Mouse (Mus musculus): ENCODE measurements around the gene Msh4. TPM values are rescaled to one million over a fixed set of nuclear protein-coding genes. Genes with fewer than 3 reads are reported as not detected.

Msh4 gene
- polyA plus RNA-seq, 1 experiment from 2014 or later, result not detected

DNA sequence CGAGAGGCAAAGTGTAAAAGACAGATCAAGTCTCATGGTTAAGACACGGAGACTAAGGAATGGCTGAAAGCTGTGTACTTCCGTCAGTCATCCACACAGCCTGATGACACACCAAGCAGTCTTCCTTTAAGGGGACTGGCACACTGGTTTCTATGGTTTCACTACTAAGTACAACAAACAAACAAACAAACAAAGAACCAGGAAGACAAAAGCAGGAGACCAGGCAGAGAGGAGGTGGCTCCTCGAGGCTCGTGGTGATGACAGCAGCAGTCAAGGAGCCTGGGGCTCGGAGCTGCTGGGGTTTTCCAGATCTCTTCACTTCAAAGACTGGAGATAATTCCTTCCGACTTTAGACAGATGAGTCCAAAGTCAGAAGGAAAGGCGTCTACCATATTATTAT is 34.1 kb upstream of the Msh4 start:
- Histone ChIP-seq H3K36me3 (ENCODE audit: control insufficient read depth, insufficient read depth, low read length) (peaks cover 3% of the 10 kb centered on the region; the same call in 1 of the 2 replicates), H3K27me3 (ENCODE audit: control insufficient read depth, insufficient read depth, low read length) (no peaks in the 10 kb centered on the region), H3K9ac (ENCODE audit: low read length) (no peak overlapping the region), H3K4me1 (ENCODE audit: control insufficient read depth, insufficient read depth, low read length) (peaks cover 8% of the 10 kb centered on the region), H3K9me3 (ENCODE audit: control insufficient read depth, low read length) (no peaks in the 10 kb centered on the region), H3K4me3 (ENCODE audit: low read depth, low read length) (no peak overlapping the region), H3K4me2 (no peak overlapping the region), H3K27ac (ENCODE audit: low read depth, low read length) (no peak overlapping the region)
- no peak for DNase-seq (ENCODE audit: low spot score, missing footprints)
- WGBS, result 81% methylated on average over 8 of the region's 8 CpGs
- ATAC-seq (ENCODE audit: low FRiP score), result no peak

GRCm38 (mm10) chr3:153937116-153937810 is 31.3 kb upstream of the Msh4 start:
- Histone ChIP-seq H3K4me2 (no peak overlapping the region), H3K27ac (ENCODE audit: low read depth, low read length) (no peak overlapping the region), H3K27me3 (ENCODE audit: control insufficient read depth, insufficient read depth, low read length) (no peaks in the 10 kb centered on the region), H3K9ac (ENCODE audit: low read length) (no peak overlapping the region), H3K4me3 (ENCODE audit: low read depth, low read length) (no peak overlapping the region), H3K4me1 (ENCODE audit: control insufficient read depth, insufficient read depth, low read length) (no peaks in the 10 kb centered on the region; the same call in 1 of the 2 replicates), H3K36me3 (ENCODE audit: control insufficient read depth, insufficient read depth, low read length) (peaks cover 3% of the 10 kb centered on the region; the same call in 1 of the 2 replicates), H3K9me3 (ENCODE audit: control insufficient read depth, low read length) (no peaks in the 10 kb centered on the region)
- DNase-seq (ENCODE audit: low spot score, missing footprints), result no peak
- ATAC-seq (ENCODE audit: low FRiP score), result no peak
- WGBS, result 94% methylated on average over 17 of the region's 17 CpGs

- Histone ChIP-seq H3K9ac (ENCODE audit: low read length) (no peak overlapping the region), H3K9me3 (ENCODE audit: control insufficient read depth, low read length) (no peaks in the 10 kb centered on the region), H3K27ac (ENCODE audit: low read depth, low read length) (no peak overlapping the region), H3K36me3 (ENCODE audit: control insufficient read depth, insufficient read depth, low read length) (peaks cover 3% of the 10 kb centered on the region; the same call in 1 of the 2 replicates), H3K4me1 (ENCODE audit: control insufficient read depth, insufficient read depth, low read length) (no peaks in the 10 kb centered on the region), H3K27me3 (ENCODE audit: control insufficient read depth, insufficient read depth, low read length) (no peaks in the 10 kb centered on the region), H3K4me2 (no peak overlapping the region), H3K4me3 (ENCODE audit: low read depth, low read length) (no peak overlapping the region)
- DNase-seq (ENCODE audit: low spot score, missing footprints), result no peak
- WGBS, result 91% methylated on average over 9 of the region's 9 CpGs
- ATAC-seq (ENCODE audit: low FRiP score), result no peak
Observed at GRCm38 (mm10) chr3:153935878-153936277, 29.9 kb upstream of the Msh4 start.

GRCm38 (mm10) chr3:153932461-153932860 is 26.5 kb upstream of the Msh4 start:
- peaks cover 3% of the 10 kb centered on the region; the same call in 1 of the 2 replicates for H3K36me3 ChIP-seq (ENCODE audit: control insufficient read depth, insufficient read depth, low read length)
- no peak for ATAC-seq (ENCODE audit: low FRiP score)
- no peaks in the 10 kb centered on the region for H3K9me3 ChIP-seq (ENCODE audit: control insufficient read depth, low read length)
- no peak overlapping the region for H3K4me2 ChIP-seq
- no peak overlapping the region for H3K27ac ChIP-seq (ENCODE audit: low read depth, low read length)
- no peaks in the 10 kb centered on the region for H3K4me1 ChIP-seq (ENCODE audit: control insufficient read depth, insufficient read depth, low read length)
- DNase-seq (ENCODE audit: low spot score, missing footprints), result no peak
- H3K4me3 ChIP-seq (ENCODE audit: low read depth, low read length), result no peak overlapping the region
- 94% methylated on average over 5 of the region's 5 CpGs for WGBS
- no peak overlapping the region for H3K9ac ChIP-seq (ENCODE audit: low read length)
- no peaks in the 10 kb centered on the region for H3K27me3 ChIP-seq (ENCODE audit: control insufficient read depth, insufficient read depth, low read length)

DNA sequence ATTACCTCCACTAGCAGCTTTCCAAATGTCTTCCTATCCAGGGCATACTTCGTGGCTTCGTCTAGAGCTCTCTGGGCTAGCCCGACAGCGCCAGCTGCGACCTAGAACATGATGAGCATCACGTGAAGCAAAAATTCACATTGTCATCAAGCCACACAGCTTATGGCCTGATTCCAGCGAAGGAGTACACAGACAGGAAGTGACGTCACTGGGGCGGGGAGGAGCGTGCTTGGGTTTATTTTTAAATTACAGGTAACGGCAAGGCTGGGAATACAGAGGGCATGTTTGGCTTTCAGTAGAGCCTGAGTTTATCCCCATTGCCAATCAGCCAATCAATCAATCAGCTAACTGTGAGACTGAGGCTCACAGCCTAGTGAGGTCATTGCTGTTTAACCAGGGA is 23.6 kb upstream of the Msh4 start:
- no peaks in the 10 kb centered on the region for H3K4me1 ChIP-seq (ENCODE audit: control insufficient read depth, insufficient read depth, low read length)
- no peak overlapping the region for H3K4me3 ChIP-seq (ENCODE audit: low read depth, low read length)
- H3K9me3 ChIP-seq (ENCODE audit: control insufficient read depth, low read length), result no peaks in the 10 kb centered on the region
- no peak overlapping the region for H3K27ac ChIP-seq (ENCODE audit: low read depth, low read length)
- H3K4me2 ChIP-seq, result no peak overlapping the region
- no peaks in the 10 kb centered on the region for H3K27me3 ChIP-seq (ENCODE audit: control insufficient read depth, insufficient read depth, low read length)
- ATAC-seq (ENCODE audit: low FRiP score) (no peak), DNase-seq (ENCODE audit: low spot score, missing footprints) (no peak)
- peaks cover 1% of the 10 kb centered on the region for H3K36me3 ChIP-seq (ENCODE audit: control insufficient read depth, insufficient read depth, low read length)
- H3K9ac ChIP-seq (ENCODE audit: low read length), result no peak overlapping the region
- WGBS, result 96% methylated on average over 11 of the region's 11 CpGs

DNA sequence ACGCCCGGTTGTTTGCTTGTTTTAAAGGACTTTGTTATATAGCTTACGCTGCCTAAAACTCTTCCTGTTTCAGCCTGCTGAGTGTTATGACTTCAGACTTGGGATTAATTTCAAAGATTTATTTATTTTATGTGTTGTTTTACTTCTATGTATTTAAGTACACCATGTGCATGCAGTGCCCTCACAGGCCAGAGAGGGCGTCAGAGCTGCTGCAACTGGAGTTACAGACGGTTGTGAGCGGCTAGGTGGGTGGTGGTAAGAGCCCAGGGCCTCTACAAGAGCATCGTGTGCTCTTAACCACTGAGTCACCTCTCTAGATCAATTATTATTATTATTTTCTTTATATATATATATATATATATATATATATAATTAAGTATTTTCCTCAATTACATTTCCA is 20.4 kb upstream of the Msh4 start:
- no peak for ATAC-seq (ENCODE audit: low FRiP score)

DNA sequence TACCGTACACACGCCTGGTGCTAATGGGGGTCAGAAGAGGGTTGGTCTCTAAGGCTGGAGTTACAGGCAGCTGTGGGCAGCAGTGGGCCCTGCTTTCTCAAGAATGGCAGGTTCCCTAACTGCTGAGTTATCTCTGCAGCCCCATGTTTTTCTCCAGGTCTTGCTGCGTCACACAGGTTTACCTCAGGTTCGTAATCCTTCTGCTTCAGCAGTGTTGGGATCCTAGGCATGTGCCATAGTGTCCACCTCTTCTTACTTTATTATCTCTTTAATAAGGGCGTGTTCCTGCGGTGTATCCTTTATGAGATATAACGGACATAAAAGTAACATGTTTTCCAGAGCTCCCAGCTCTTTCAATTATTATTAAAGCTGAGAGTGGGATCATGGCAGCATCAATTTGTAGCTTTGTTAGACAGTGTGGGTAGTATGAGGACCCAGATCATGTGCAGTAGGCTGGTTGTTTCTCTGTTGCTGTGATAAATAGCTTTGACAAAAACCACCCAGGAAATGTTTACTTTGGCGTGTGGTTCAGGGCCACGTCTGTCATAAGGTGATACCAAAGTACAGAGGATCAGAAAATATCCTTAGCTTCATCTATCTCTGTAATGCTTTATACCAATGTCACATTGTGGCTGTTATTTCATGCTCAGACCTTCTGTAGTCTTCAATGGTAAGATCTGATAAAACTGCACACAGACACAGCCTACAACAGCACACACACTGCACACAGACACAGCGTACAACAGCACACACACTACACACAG is 15.4 kb upstream of the Msh4 start:
- Histone ChIP-seq H3K9ac (ENCODE audit: low read length) (no peak overlapping the region), H3K36me3 (ENCODE audit: control insufficient read depth, insufficient read depth, low read length) (peaks cover 3% of the 10 kb centered on the region; the same call in 1 of the 2 replicates), H3K9me3 (ENCODE audit: control insufficient read depth, low read length) (no peaks in the 10 kb centered on the region), H3K4me2 (no peak overlapping the region), H3K4me3 (ENCODE audit: low read depth, low read length) (no peak overlapping the region), H3K27ac (ENCODE audit: low read depth, low read length) (no peak overlapping the region), H3K27me3 (ENCODE audit: control insufficient read depth, insufficient read depth, low read length) (no peaks in the 10 kb centered on the region), H3K4me1 (ENCODE audit: control insufficient read depth, insufficient read depth, low read length) (no peaks in the 10 kb centered on the region)
- ATAC-seq (ENCODE audit: low FRiP score), result no peak
- no peak for DNase-seq (ENCODE audit: low spot score, missing footprints)
- 96% methylated on average over 10 of the region's 10 CpGs for WGBS

More for the DNA sequence above, 20.4 kb upstream of the Msh4 start:
- Histone ChIP-seq H3K27me3 (ENCODE audit: control insufficient read depth, insufficient read depth, low read length) (no peaks in the 10 kb centered on the region), H3K9ac (ENCODE audit: low read length) (no peak overlapping the region), H3K27ac (ENCODE audit: low read depth, low read length) (no peak overlapping the region), H3K4me3 (ENCODE audit: low read depth, low read length) (no peak overlapping the region), H3K4me1 (ENCODE audit: control insufficient read depth, insufficient read depth, low read length) (no peaks in the 10 kb centered on the region), H3K9me3 (ENCODE audit: control insufficient read depth, low read length) (no peaks in the 10 kb centered on the region), H3K36me3 (ENCODE audit: control insufficient read depth, insufficient read depth, low read length) (peaks cover 3% of the 10 kb centered on the region), H3K4me2 (no peak overlapping the region)
- WGBS, result 88% methylated on average over 7 of the region's 7 CpGs
- DNase-seq (ENCODE audit: low spot score, missing footprints), result no peak

GRCm38 (mm10) chr3:153917200-153917599 is 11.3 kb upstream of the Msh4 start:
- ATAC-seq (ENCODE audit: low FRiP score) (no peak), DNase-seq (ENCODE audit: low spot score, missing footprints) (no peak)
- Histone ChIP-seq H3K36me3 (ENCODE audit: control insufficient read depth, insufficient read depth, low read length) (no peaks in the 10 kb centered on the region), H3K4me1 (ENCODE audit: control insufficient read depth, insufficient read depth, low read length) (peaks cover 2% of the 10 kb centered on the region; the same call in 1 of the 2 replicates), H3K4me3 (ENCODE audit: low read depth, low read length) (no peak overlapping the region), H3K4me2 (no peak overlapping the region), H3K27me3 (ENCODE audit: control insufficient read depth, insufficient read depth, low read length) (no peaks in the 10 kb centered on the region), H3K27ac (ENCODE audit: low read depth, low read length) (no peak overlapping the region), H3K9ac (ENCODE audit: low read length) (no peak overlapping the region), H3K9me3 (ENCODE audit: control insufficient read depth, low read length) (no peaks in the 10 kb centered on the region)
- 4% methylated on average over 1 of the region's 1 CpGs for WGBS

Data from midbrain, embryonic 11.5 days (tissue).